In the genomic region with DNA sequence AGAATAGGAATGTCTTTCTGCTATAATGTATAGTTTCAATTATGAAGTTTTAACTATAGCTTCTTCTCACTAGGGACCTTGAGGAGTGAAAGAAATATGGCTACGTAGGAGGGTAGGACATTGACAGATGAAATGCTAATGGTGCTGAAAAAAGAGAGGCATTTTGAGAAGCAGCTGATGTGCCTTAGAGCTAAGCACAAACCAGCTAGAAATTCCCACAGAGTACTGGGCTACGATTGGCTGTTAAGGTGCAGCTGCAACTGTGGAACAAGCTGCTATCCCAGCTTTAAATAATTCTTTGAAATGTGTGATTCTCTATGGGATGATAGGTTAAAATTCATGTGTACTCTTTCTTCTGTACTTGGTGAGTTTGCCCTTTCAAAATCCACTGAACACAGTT, we compare ENCODE assay signal across 23 mouse cellular contexts. TPM values are rescaled to one million over a fixed set of nuclear protein-coding genes. Genes with fewer than 3 reads are reported as not detected.
DNase-seq lines count a peak whose midpoint lies in the region.
"Had no signal": no experiment of that assay in that cellular context is flagged by ENCODE, and none has a peak within 500 bp of the region (broad histone marks: within the 10 kb centered on the region; RNA-seq: fewer than 3 reads in every experiment).

No protein-coding gene starts in this region.

- DNase-seq in layer of hippocampus, adult 8-10 months (ENCODE audit: low spot score in 2 of 2) = peak; percentile 4 to 12
- no peak for DNase-seq in layer of hippocampus, postnatal 10 days (ENCODE audit: low spot score in 2 of 2)
- peak; percentile 29 to 69 for DNase-seq in right cerebral cortex, postnatal 10 days (ENCODE audit: low spot score in 2 of 2)
- no peak for DNase-seq in right cerebral cortex, postnatal 25 days
- peak; percentile 4 to 10 for DNase-seq in layer of hippocampus, postnatal 36 days
- DNase-seq in ovary, adult 18-20 months (ENCODE audit: low spot score) = no peak
- DNase-seq in spleen, postnatal 36 days (ENCODE audit: low spot score in 2 of 2) = no peak
- DNase-seq: adrenal gland, postnatal 14 days; cerebellum, adult 11-12 months; cerebellum, adult 9-11 months; gastrocnemius, postnatal 14 days; kidney, adult 2 months; kidney, postnatal 36 days; lung, postnatal 36 days; right cerebral cortex, postnatal 14 days; spleen, adult 18-20 months; thymus, adult 2 months; thymus, postnatal 36 days had no signal

RNA-seq across cellular contexts. Expression of gene Gm21750, which starts 9.1 kb away (rescaled TPM):
- not detected for total RNA-seq in layer of hippocampus, adult 8-10 months (2022)
- total RNA-seq in layer of hippocampus, postnatal 10 days (2021) = not detected
- total RNA-seq in layer of hippocampus, postnatal 36 days (2021) = not detected
- total RNA-seq: adrenal gland, postnatal 14 days; common myeloid progenitor, adult 5-6 weeks; gastrocnemius, postnatal 14 days; granulocyte monocyte progenitor cell, adult 5-6 weeks; heart, postnatal 25 days; hindbrain, postnatal 0 days; megakaryocyte, adult 5-6 weeks had no signal

Comparison
In these comparisons a context has a peak if more than half of its experiments do, and no peak if none do; other contexts are left out.
1. DNase-seq: peak in layer of hippocampus, adult 8-10 months (2 of 2), right cerebral cortex, postnatal 10 days (2 of 2) and layer of hippocampus, postnatal 36 days (2 of 2); none in layer of hippocampus, postnatal 10 days (0 of 2), right cerebral cortex, postnatal 25 days (single experiment), ovary, adult 18-20 months (single experiment) and spleen, postnatal 36 days (0 of 2).